Mouse (Mus musculus) intestine, embryonic 14.5 days (tissue): Measurements from ENCODE around the gene Tmem208. TPM values are rescaled to one million over a fixed set of nuclear protein-coding genes. Genes with fewer than 3 reads are reported as not detected.

Experiments
- ATAC-seq: fragments of 200-750 bp; cut with Nextera tagmentation; replicated peaks from 2 replicates; pipeline ENCODE4 v1.8.0; 2017; ENCODE audit warnings: low read depth, moderate number of reproducible peaks, moderate TSS enrichment, moderate library complexity; ENCODE audit not compliant: low FRiP score, low TSS enrichment
- DNase-seq: peaks from one replicate; pipeline ENCODE4 v3.0.0-alpha.2; 2018; ENCODE audit warnings: low spot score
- H3K27ac ChIP-seq: fragments of 300-500 bp; sonication (generic); 2 replicates; pipeline ENCODE4 v1.5.1; 2014; ENCODE audit warnings: low read depth, mild to moderate bottlenecking, control low read depth
- H3K27me3 ChIP-seq: fragments of 300-500 bp; sonication (generic); replicated peaks from 2 replicates; pipeline ENCODE4 v1.6.1; 2014; ENCODE audit warnings: low read length, control low read depth; ENCODE audit not compliant: control insufficient read depth, insufficient read depth
- H3K36me3 ChIP-seq: fragments of 300-500 bp; sonication (generic); 2 replicates; pipeline ENCODE4 v1.6.1; 2014; ENCODE audit warnings: low read length, control low read depth; ENCODE audit not compliant: control insufficient read depth, insufficient read depth
- H3K4me1 ChIP-seq: fragments of 300-500 bp; sonication (generic); replicated peaks from 2 replicates; pipeline ENCODE4 v1.6.1; 2014; ENCODE audit warnings: low read length, control low read depth, mixed read lengths; ENCODE audit not compliant: control insufficient read depth, insufficient read depth
- H3K4me2 ChIP-seq: fragments of 300-500 bp; sonication (generic); 2 replicates; pipeline ENCODE4 v1.6.1; 2014; ENCODE audit warnings: low read length
- H3K4me3 ChIP-seq: fragments of 300-500 bp; sonication (generic); 2 replicates; pipeline ENCODE4 v1.5.1; 2014; ENCODE audit warnings: low read depth, low read length, control low read depth, mixed read lengths
- H3K9ac ChIP-seq: fragments of 300-500 bp; sonication (generic); 2 replicates; pipeline ENCODE4 v1.6.1; 2014; ENCODE audit warnings: mild to moderate bottlenecking, low read length
- H3K9me3 ChIP-seq: fragments of 300-500 bp; sonication (generic); 2 replicates; pipeline ENCODE4 v1.6.1; 2016; ENCODE audit warnings: low read length, control low read depth; ENCODE audit not compliant: control insufficient read depth
- WGBS: fragments of 180-500 bp; shearing (Covaris S2); extraction: QIAGEN DNeasy Blood & Tissue Kit; methylation state at CpG from one replicate; pipeline ENCODE4 v1.1.7; 2014; 5-methylcytosine and 5-hydroxymethylcytosine counted together
- polyA plus RNA-seq: library from polyadenylated mRNA; unstranded; fragments of >200 nt; fragmentation: Nextera tagmentation; extraction: Ambion mirVana; gene quantifications from 2 replicates; pipeline ENCODE4 v1.2.1, GENCODE M21; 2014

Tmem208 gene
- polyA plus RNA-seq, 1 experiment from 2014 or later = 138 TPM

DNA sequence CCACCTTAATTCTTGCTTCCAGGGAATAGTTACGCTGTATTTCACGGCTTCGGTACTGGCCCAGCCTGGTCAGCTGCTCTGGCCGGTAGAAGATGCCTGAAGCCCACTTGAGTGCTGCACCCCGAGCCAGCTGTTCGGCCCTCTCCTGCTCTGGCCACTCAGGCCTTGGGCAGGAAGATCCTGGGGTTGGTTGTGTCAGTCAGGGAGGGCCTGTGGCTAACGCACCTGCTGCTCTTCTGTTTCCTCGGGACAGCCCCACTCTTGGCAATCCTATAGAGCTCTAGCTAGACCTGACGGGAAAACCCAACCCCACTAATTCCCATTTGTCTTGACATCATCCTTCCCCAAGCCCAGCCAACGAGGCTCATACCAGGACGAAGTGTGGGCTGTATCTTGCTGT, 30.9 kb upstream of the Tmem208 start:
- Histone ChIP-seq H3K4me3 (peak overlapping the region; percentile 1; the same call in 1 of the 2 replicates), H3K27me3 (peaks cover 6% of the 10 kb centered on the region), H3K9me3 (no peaks in the 10 kb centered on the region), H3K4me2 (peak overlapping the region; percentile 18; the same call in 1 of the 2 replicates), H3K36me3 (peaks cover 17% of the 10 kb centered on the region), H3K9ac (no peak overlapping the region), H3K4me1 (peaks cover 21% of the 10 kb centered on the region), H3K27ac (no peak overlapping the region)
- DNase-seq (no peak), ATAC-seq (no peak)
- 70% methylated on average over 11 of the region's 11 CpGs for WGBS

DNA sequence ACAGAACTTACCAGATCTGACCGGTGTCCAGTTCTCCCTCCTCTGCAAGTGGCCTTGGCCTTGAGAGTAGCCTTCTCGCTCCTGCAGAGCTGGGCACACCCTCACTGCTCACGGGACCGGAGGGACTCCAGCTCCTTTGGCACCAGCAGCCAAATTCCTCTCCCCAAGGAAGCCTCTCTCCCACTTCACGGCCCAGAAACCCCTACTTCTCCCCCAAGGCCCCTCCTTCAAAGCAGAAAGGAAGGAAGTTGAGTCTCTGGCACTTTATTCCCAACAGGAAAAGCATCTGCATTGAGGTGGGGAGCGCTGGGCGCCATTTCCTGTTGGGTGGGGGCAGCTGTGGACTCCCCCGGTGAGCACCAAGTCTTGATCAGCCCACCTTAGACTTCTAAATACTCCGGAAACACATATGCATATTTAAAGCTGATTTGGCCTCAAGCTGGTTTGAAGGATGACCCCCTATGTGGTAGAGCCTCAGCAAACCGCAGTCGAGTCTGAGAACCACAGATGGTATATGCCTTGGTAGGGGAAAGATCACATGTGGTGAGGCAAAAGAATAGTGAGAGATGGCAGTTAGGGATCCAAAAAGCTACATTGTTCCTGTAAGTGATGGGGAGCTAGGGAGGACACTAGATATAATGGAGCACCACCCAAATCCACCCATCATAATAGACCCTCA, 30.1 kb upstream of the Tmem208 start, which contains the start of gene Exoc3l:
Exoc3l (minus strand) TSS at position 207 of the 679 bp plus-strand sequence.
- Histone ChIP-seq H3K27ac (no peak within 1 kb of the TSS), H3K27me3 (no peaks in the 10 kb centered on the region)
- DNase-seq = no peak

DNA sequence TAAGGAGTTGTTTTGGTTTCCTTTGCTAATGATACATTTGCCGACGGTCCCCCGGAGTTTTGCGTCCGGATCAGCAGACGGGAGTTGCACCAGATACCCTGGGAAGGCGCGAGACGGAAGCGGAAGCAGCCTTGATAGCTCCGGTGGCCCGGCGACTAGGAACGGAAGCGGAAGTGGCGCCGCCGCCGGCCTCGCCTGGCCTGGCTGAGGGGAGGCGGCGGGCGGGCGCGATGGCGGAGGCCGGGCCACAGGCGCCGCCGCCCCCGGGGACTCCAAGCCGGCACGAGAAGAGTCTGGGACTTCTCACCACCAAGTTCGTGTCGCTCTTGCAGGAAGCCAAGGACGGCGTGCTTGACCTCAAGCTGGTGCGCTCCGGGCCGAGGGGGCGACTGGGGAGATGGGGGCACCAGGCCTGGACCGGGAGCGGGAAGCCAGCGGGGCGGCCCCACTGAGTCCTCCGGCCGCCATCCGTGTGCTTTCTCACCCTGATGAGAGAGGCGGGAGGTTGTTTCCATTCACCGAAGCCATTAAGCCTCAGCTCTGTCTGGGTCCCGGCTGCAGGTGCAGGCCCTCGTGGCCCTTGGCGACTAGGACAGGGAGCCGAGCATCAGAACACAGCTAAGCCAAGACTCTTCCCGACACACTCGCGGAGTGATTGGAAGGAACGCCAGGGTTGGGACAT, 28.5 kb upstream of the Tmem208 start, which contains the start of gene E2f4:
E2f4 (plus strand) TSS at position 153 of the 682 bp plus-strand sequence.
- Histone ChIP-seq H3K27me3 (no peaks in the 10 kb centered on the region), H3K9ac (peak within 1 kb of the TSS; percentile 63), H3K36me3 (peaks cover 39% of the 10 kb centered on the region), H3K4me1 (peaks cover 17% of the 10 kb centered on the region), H3K27ac (peak within 1 kb of the TSS; percentile 17; the same call in 1 of the 2 replicates), H3K4me2 (peak within 1 kb of the TSS; percentile 94), H3K4me3 (peak within 1 kb of the TSS; percentile 59), H3K9me3 (no peaks in the 10 kb centered on the region)
- ATAC-seq (peak; percentile 86), DNase-seq (peak; percentile 90)
- 0% methylated on average over 58 of the region's 58 CpGs for WGBS

More for the DNA sequence above, 30.1 kb upstream of the Tmem208 start, which contains the start of gene Exoc3l:
- no peak for ATAC-seq
- peak within 1 kb of the TSS; percentile 63; the same call in 1 of the 2 replicates for H3K9ac ChIP-seq
- peak within 1 kb of the TSS; percentile 59 for H3K4me3 ChIP-seq
- WGBS = 53% methylated on average over 11 of the region's 11 CpGs
- peaks cover 17% of the 10 kb centered on the region for H3K4me1 ChIP-seq
- no peaks in the 10 kb centered on the region for H3K9me3 ChIP-seq
- H3K36me3 ChIP-seq = peaks cover 24% of the 10 kb centered on the region
- peak within 1 kb of the TSS; percentile 70 for H3K4me2 ChIP-seq

DNA sequence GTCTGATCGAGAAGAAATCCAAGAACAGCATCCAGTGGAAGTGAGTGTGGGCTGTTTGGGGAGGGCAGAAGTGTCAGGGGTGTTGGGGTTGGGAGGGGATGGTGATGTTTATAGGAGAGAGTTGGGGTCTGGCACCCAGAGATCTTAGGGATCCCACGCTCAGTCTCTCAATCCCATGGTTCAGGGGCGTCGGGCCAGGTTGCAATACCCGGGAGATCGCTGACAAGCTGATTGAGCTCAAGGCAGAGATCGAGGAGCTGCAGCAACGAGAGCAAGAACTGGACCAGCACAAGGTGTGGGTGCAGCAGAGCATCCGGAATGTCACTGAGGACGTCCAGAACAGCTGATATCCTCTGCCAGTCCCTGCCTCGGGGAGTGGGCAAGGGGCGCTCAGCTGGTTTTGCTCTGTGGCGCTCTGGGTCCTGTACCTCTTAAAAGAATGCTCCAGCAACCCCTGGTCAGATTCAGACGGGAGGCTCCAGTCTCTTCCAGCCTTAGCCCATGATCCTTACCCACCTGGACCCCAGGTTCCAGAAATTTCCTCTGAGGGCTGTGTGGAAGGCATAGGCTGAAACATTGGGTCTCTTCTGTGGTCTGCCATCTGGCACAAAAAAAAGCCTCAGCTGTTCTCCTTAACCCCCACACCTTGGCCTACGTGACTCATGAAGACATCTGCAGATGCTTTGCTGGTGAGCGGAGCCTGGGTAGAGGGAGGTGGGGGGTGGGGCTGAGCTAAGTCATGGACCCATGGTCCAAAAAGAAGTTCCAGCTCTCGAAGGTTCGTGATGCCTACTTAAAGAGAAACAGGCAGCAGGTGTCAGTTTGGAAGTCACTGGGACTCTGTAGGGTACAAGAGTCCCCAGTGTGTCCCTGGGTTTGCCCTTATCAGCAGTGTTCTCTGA, 27.6 kb upstream of the Tmem208 start:
- Histone ChIP-seq H3K36me3 (peaks cover 48% of the 10 kb centered on the region), H3K9me3 (no peaks in the 10 kb centered on the region)

DNA sequence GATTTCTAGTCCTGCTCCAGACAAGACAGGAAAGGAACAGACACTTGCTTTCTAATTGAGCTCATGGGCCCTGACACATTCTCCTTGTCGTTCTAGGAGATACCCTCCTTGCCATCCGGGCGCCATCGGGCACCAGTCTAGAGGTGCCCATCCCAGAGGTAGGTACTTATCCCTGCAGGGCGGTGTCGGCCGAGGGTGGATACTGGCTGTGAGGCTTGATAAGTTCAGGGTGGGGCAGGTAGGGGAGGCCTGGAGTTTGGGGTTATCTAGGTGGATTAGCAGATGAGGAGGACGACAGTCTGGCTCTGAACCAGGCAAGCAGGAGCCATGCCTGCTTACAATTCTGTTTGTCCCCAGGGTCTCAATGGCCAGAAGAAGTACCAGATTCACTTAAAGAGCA, 26.2 kb upstream of the Tmem208 start:
- Histone ChIP-seq H3K27ac (no peak overlapping the region), H3K4me2 (no peak overlapping the region), H3K36me3 (peaks cover 59% of the 10 kb centered on the region), H3K9ac (no peak overlapping the region), H3K4me3 (no peak overlapping the region), H3K4me1 (peaks cover 24% of the 10 kb centered on the region), H3K9me3 (no peaks in the 10 kb centered on the region), H3K27me3 (no peaks in the 10 kb centered on the region)
- DNase-seq (no peak), ATAC-seq (no peak)
- WGBS = 94% methylated on average over 8 of the region's 8 CpGs

More for the DNA sequence above, 27.6 kb upstream of the Tmem208 start:
- 59% methylated on average over 18 of the region's 18 CpGs for WGBS
- DNase-seq = no peak
- Histone ChIP-seq H3K4me1 (peaks cover 17% of the 10 kb centered on the region), H3K27me3 (no peaks in the 10 kb centered on the region), H3K4me3 (peak overlapping the region; percentile 59), H3K27ac (no peak overlapping the region), H3K4me2 (peak overlapping the region; percentile 94), H3K9ac (peak overlapping the region; percentile 63)
- no peak for ATAC-seq

DNA sequence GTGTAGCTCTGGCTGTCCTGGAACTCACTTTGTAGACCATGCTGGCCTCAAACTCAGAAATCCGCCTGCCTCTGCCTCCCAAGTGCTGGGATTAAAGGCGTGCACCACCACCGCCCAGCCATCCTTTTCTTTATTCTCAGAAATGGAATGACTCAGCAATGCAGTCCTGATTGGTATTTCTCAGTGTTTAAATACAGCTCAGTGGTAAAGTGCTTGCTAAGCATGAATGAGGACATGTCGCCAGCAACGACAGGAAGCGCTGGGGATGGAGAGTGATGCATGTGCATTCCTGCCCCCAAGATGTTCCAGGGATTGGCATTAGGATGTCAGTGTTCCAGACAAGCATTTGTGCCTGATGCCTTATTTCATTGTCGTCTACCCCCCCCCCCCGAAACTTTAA, 22.8 kb upstream of the Tmem208 start:
- Histone ChIP-seq H3K27ac (no peak overlapping the region), H3K4me2 (no peak overlapping the region), H3K9ac (no peak overlapping the region), H3K36me3 (peaks cover 67% of the 10 kb centered on the region), H3K27me3 (no peaks in the 10 kb centered on the region), H3K4me3 (no peak overlapping the region), H3K4me1 (peaks cover 22% of the 10 kb centered on the region), H3K9me3 (no peaks in the 10 kb centered on the region)
- 80% methylated on average over 8 of the region's 8 CpGs for WGBS
- DNase-seq (no peak), ATAC-seq (no peak)

DNA sequence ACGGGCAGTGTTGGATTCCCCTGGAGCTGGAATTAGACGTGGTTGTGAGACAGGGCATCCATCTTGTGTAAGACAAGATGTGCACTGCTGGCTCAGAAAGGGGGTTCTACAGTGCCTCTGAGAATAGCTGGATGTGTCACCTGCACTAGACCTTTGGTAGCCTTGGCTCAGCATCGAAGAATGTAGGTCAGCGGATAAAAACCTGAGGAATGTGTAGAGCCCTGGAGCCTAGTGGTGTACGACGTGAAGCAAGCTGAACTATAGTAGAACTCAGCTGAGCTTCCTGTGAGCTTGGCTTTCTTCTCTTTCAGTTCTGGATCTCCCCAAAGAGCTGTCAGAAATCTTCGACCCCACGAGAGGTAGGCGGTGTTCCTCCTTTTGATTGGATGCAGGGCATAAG, 22.3 kb upstream of the Tmem208 start:
- WGBS = 84% methylated on average over 9 of the region's 9 CpGs
- no peak overlapping the region for H3K27ac ChIP-seq
- no peaks in the 10 kb centered on the region for H3K9me3 ChIP-seq
- H3K36me3 ChIP-seq = peaks cover 69% of the 10 kb centered on the region
- ATAC-seq (no peak), DNase-seq (no peak)
- H3K27me3 ChIP-seq = no peaks in the 10 kb centered on the region
- no peak overlapping the region for H3K4me3 ChIP-seq
- H3K4me1 ChIP-seq = peaks cover 18% of the 10 kb centered on the region
- H3K4me2 ChIP-seq = no peak overlapping the region
- H3K9ac ChIP-seq = no peak overlapping the region
